Mouse (Mus musculus) urinary bladder, adult 18-20 months (tissue): ENCODE data around the gene Irf4.

Source experiments
- DNase-seq, 2 experiments: peaks; one replicate each; pipeline ENCODE4 v3.0.0; 2022; ENCODE audit warnings: low spot score in 2 of 2, mixed read lengths in 2 of 2

Irf4 gene

GRCm38 (mm10) chr13:30762224-30762623 lies 13.2 kb downstream of the Irf4 start:
- no peak for DNase-seq

- no peak for DNase-seq
Observed at GRCm38 (mm10) chr13:30764014-30764740, 15.2 kb downstream of the Irf4 start.

GRCm38 (mm10) chr13:30765906-30766305 lies 16.9 kb downstream of the Irf4 start:
- no peak for DNase-seq

- DNase-seq, result no peak
Observed at GRCm38 (mm10) chr13:30766636-30767476, 17.8 kb downstream of the Irf4 start.

- DNase-seq, result no peak
Observed at GRCm38 (mm10) chr13:30767477-30768127, 18.6 kb downstream of the Irf4 start.

- no peak for DNase-seq
Observed at GRCm38 (mm10) chr13:30776021-30776420, 27.0 kb downstream of the Irf4 start.

- no peak for DNase-seq
Observed at GRCm38 (mm10) chr13:30777678-30778179, 28.7 kb downstream of the Irf4 start.

- no peak for DNase-seq
Observed at GRCm38 (mm10) chr13:30781905-30782304, 32.9 kb downstream of the Irf4 start.

GRCm38 (mm10) chr13:30782419-30782818 lies 33.4 kb downstream of the Irf4 start:
- DNase-seq, result no peak

GRCm38 (mm10) chr13:30785423-30786040 lies 36.5 kb downstream of the Irf4 start:
- DNase-seq, result no peak

- no peak for DNase-seq
Observed at GRCm38 (mm10) chr13:30786235-30787035, 37.4 kb downstream of the Irf4 start.

GRCm38 (mm10) chr13:30787036-30787320 lies 38.0 kb downstream of the Irf4 start:
- no peak for DNase-seq

- DNase-seq, result no peak
Observed at GRCm38 (mm10) chr13:30787556-30787955, 38.5 kb downstream of the Irf4 start.

- no peak for DNase-seq
Observed at GRCm38 (mm10) chr13:30787960-30788359, 38.9 kb downstream of the Irf4 start.

GRCm38 (mm10) chr13:30788421-30788820 lies 39.4 kb downstream of the Irf4 start:
- no peak for DNase-seq

- no peak for DNase-seq
Observed at GRCm38 (mm10) chr13:30790016-30790415, 41.0 kb downstream of the Irf4 start.

GRCm38 (mm10) chr13:30792308-30792707 lies 43.3 kb downstream of the Irf4 start:
- DNase-seq, result no peak

- no peak for DNase-seq
Observed at GRCm38 (mm10) chr13:30792741-30793140, 43.7 kb downstream of the Irf4 start.

GRCm38 (mm10) chr13:30793196-30793595 lies 44.2 kb downstream of the Irf4 start:
- no peak for DNase-seq

- DNase-seq, result no peak
Observed at GRCm38 (mm10) chr13:30793616-30794015, 44.6 kb downstream of the Irf4 start.

GRCm38 (mm10) chr13:30795960-30796359 lies 46.9 kb downstream of the Irf4 start:
- no peak for DNase-seq
